Mouse (Mus musculus): ENCODE measurements around the gene C2cd2.
"Not testable (repeated sequence)": the region's sequence is repeated elsewhere in the genome, so short reads cannot be mapped to it uniquely, and the experiment has no call there.

The C2cd2 gene

GRCm38 (mm10) chr16:97962151-97962948, at the start of gene C2cd2, which contains the start of gene Zbtb21:
C2cd2 (minus strand) TSS chr16:97962598.
Zbtb21 (minus strand) TSS chr16:97962622.
- peak; percentile 96 for DNase-seq (ENCODE audit: low read depth, low spot score)

GRCm38 (mm10) chr16:97997383-97997731, 35.0 kb upstream of the C2cd2 start:
- DNase-seq (ENCODE audit: low read depth, low spot score): not testable (repeated sequence)

GRCm38 (mm10) chr16:97996616-97997382, 34.4 kb upstream of the C2cd2 start, which contains the start of gene B230307C23Rik:
B230307C23Rik (plus strand) TSS chr16:97997315.
- DNase-seq (ENCODE audit: low read depth, low spot score): peak; percentile 93

- peak; percentile 13 for DNase-seq (ENCODE audit: low read depth, low spot score)
These were observed 33.6 kb upstream of the C2cd2 start for GRCm38 (mm10) chr16:97995849-97996615.

- DNase-seq (ENCODE audit: low read depth, low spot score): not testable (repeated sequence)
These were observed 30.1 kb upstream of the C2cd2 start for GRCm38 (mm10) chr16:97992477-97992876.

- DNase-seq (ENCODE audit: low read depth, low spot score): no peak
These were observed 29.1 kb upstream of the C2cd2 start for GRCm38 (mm10) chr16:97991517-97991916.

- no peak for DNase-seq (ENCODE audit: low read depth, low spot score)
These were observed 22.2 kb upstream of the C2cd2 start for GRCm38 (mm10) chr16:97984589-97984988.

- no peak for DNase-seq (ENCODE audit: low read depth, low spot score)
These were observed 19.0 kb upstream of the C2cd2 start for GRCm38 (mm10) chr16:97981362-97981761.

GRCm38 (mm10) chr16:97977722-97978121, 15.3 kb upstream of the C2cd2 start:
- DNase-seq (ENCODE audit: low read depth, low spot score): no peak

- no peak for DNase-seq (ENCODE audit: low read depth, low spot score)
These were observed 14.9 kb upstream of the C2cd2 start for GRCm38 (mm10) chr16:97977277-97977676.

GRCm38 (mm10) chr16:97963956-97964540, 1.6 kb upstream of the C2cd2 start:
- DNase-seq (ENCODE audit: low read depth, low spot score): peak; percentile 62

- peak; percentile 54 for DNase-seq (ENCODE audit: low read depth, low spot score)
These were observed 832 bp downstream of the C2cd2 start for GRCm38 (mm10) chr16:97961381-97962150.

- no peak for DNase-seq (ENCODE audit: low read depth, low spot score)
These were observed 2.0 kb downstream of the C2cd2 start for GRCm38 (mm10) chr16:97960348-97960747.

- no peak for DNase-seq (ENCODE audit: low read depth, low spot score)
These were observed 3.9 kb downstream of the C2cd2 start for GRCm38 (mm10) chr16:97958401-97958973.

- DNase-seq (ENCODE audit: low read depth, low spot score): no peak
These were observed 4.8 kb downstream of the C2cd2 start for GRCm38 (mm10) chr16:97957626-97958025.

GRCm38 (mm10) chr16:97956011-97956410, 6.4 kb downstream of the C2cd2 start:
- DNase-seq (ENCODE audit: low read depth, low spot score): no peak

- DNase-seq (ENCODE audit: low read depth, low spot score): no peak
These were observed 9.1 kb downstream of the C2cd2 start for GRCm38 (mm10) chr16:97953300-97953699.

- DNase-seq (ENCODE audit: low read depth, low spot score): no peak
These were observed 9.6 kb downstream of the C2cd2 start for GRCm38 (mm10) chr16:97952801-97953200.

- DNase-seq (ENCODE audit: low read depth, low spot score): no peak
These were observed 10.0 kb downstream of the C2cd2 start for GRCm38 (mm10) chr16:97952371-97952770.

GRCm38 (mm10) chr16:97950061-97950460, 12.3 kb downstream of the C2cd2 start:
- no peak for DNase-seq (ENCODE audit: low read depth, low spot score)
